Mouse (Mus musculus) intestine, embryonic 14.5 days (tissue): ENCODE data around the gene 4930404N11Rik. TPM values are rescaled to one million over a fixed set of nuclear protein-coding genes. Genes with fewer than 3 reads are reported as not detected.

ENCODE experiments used
- ATAC-seq: fragments of 200-750 bp; cut with Nextera tagmentation; replicated peaks from 2 replicates; pipeline ENCODE4 v1.8.0; 2017; ENCODE audit warnings: low read depth, moderate number of reproducible peaks, moderate TSS enrichment, moderate library complexity; ENCODE audit not compliant: low FRiP score, low TSS enrichment
- DNase-seq: peaks from one replicate; pipeline ENCODE4 v3.0.0-alpha.2; 2018; ENCODE audit warnings: low spot score
- H3K27ac ChIP-seq: fragments of 300-500 bp; sonication (generic); 2 replicates; pipeline ENCODE4 v1.5.1; 2014; ENCODE audit warnings: low read depth, mild to moderate bottlenecking, control low read depth
- H3K27me3 ChIP-seq: fragments of 300-500 bp; sonication (generic); replicated peaks from 2 replicates; pipeline ENCODE4 v1.6.1; 2014; ENCODE audit warnings: low read length, control low read depth; ENCODE audit not compliant: control insufficient read depth, insufficient read depth
- H3K36me3 ChIP-seq: fragments of 300-500 bp; sonication (generic); 2 replicates; pipeline ENCODE4 v1.6.1; 2014; ENCODE audit warnings: low read length, control low read depth; ENCODE audit not compliant: control insufficient read depth, insufficient read depth
- H3K4me1 ChIP-seq: fragments of 300-500 bp; sonication (generic); replicated peaks from 2 replicates; pipeline ENCODE4 v1.6.1; 2014; ENCODE audit warnings: low read length, control low read depth, mixed read lengths; ENCODE audit not compliant: control insufficient read depth, insufficient read depth
- H3K4me2 ChIP-seq: fragments of 300-500 bp; sonication (generic); 2 replicates; pipeline ENCODE4 v1.6.1; 2014; ENCODE audit warnings: low read length
- H3K4me3 ChIP-seq: fragments of 300-500 bp; sonication (generic); 2 replicates; pipeline ENCODE4 v1.5.1; 2014; ENCODE audit warnings: low read depth, low read length, control low read depth, mixed read lengths
- H3K9ac ChIP-seq: fragments of 300-500 bp; sonication (generic); 2 replicates; pipeline ENCODE4 v1.6.1; 2014; ENCODE audit warnings: mild to moderate bottlenecking, low read length
- H3K9me3 ChIP-seq: fragments of 300-500 bp; sonication (generic); 2 replicates; pipeline ENCODE4 v1.6.1; 2016; ENCODE audit warnings: low read length, control low read depth; ENCODE audit not compliant: control insufficient read depth
- whole genome bisulfite sequencing: fragments of 180-500 bp; shearing (Covaris S2); extraction: QIAGEN DNeasy Blood & Tissue Kit; methylation state at CpG from one replicate; pipeline ENCODE4 v1.1.7; 2014; 5-methylcytosine and 5-hydroxymethylcytosine counted together
- microRNA-seq: library from miRNA; unstranded; fragments of <30 nt; microRNA quantifications from one replicate; pipeline ENCODE4, GENCODE M21; 2016
- polyA plus RNA-seq: library from polyadenylated mRNA; unstranded; fragments of >200 nt; fragmentation: Nextera tagmentation; extraction: Ambion mirVana; gene quantifications from 2 replicates; pipeline ENCODE4 v1.2.1, GENCODE M21; 2014

The 4930404N11Rik gene
- polyA plus RNA-seq, 1 experiment from 2014 or later = 0.58 TPM

DNA sequence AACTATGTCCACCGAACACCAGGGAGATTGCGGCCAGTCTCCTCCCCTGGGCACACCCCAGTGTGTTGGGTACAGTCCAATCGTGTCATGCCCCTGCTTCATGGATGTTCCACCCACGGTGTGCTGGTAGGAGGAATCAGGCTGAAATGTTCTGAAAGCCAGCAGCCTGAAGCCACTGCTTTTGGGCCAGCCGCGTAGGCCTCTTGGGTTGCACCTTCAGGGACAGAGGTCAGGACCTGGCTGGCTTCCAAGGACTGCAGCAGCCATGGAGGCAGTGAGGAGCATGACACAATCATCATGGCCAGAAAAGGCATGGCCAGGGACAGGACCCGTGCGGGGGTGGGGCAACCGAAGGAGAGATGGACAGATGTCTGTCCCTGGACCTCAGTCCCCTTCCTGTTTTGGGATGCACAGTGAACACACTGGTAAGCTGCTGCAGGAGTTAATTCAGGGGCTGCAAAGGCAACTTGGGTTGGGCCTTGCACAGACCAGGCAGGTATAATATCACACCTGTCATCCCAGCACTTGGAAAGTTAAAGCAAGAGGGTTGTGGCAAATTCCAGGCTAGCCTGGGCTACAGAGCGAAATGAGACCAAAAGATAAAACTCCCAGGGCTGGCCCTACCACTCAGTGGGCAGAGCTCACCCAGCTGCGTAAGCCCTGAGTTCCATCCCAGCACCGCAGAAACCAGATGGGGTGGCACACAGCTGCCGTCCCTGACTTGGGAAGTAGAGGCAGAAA is 46.9 kb downstream of the 4930404N11Rik start:
- peaks cover 47% of the 10 kb centered on the region for H3K36me3 ChIP-seq
- H3K4me1 ChIP-seq = peaks cover 31% of the 10 kb centered on the region
- no peaks in the 10 kb centered on the region for H3K27me3 ChIP-seq
- no peak overlapping the region for H3K4me3 ChIP-seq
- no peak overlapping the region for H3K4me2 ChIP-seq
- peak overlapping the region; percentile 37; the same call in 1 of the 2 replicates for H3K9ac ChIP-seq
- DNase-seq (no peak), ATAC-seq (no peak)
- peak overlapping the region; percentile 88; the same call in 1 of the 2 replicates for H3K27ac ChIP-seq
- no peaks in the 10 kb centered on the region for H3K9me3 ChIP-seq
- 89% methylated on average over 13 of the region's 13 CpGs for WGBS

DNA sequence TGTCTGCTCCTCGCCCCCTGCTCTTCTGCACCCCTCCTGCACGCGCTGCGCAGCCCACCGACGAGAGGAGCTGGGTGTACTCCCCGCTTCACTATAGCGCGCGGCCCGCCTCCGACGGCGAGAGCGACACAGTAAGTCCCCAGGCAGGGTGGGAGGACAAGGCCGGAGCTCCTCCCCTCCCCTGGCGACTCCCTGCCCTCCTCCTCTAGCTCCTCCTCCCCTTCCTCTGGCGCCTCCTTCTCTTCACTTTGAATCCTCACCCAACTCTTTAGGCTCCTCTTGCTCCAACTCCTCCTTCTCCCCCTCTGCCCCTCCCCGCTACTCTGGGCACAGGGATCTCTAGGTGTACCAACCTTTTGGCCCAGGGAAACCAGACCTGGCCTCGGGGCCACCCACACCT is 48.3 kb downstream of the 4930404N11Rik start:
- WGBS = 22% methylated on average over 20 of the region's 20 CpGs
- no peak overlapping the region for H3K27ac ChIP-seq
- DNase-seq (no peak), ATAC-seq (no peak)
- H3K9me3 ChIP-seq = no peaks in the 10 kb centered on the region
- H3K4me3 ChIP-seq = peak overlapping the region; percentile 20; the same call in 1 of the 2 replicates
- peak overlapping the region; percentile 27; the same call in 1 of the 2 replicates for H3K9ac ChIP-seq
- H3K4me1 ChIP-seq = peaks cover 28% of the 10 kb centered on the region
- H3K27me3 ChIP-seq = no peaks in the 10 kb centered on the region
- H3K36me3 ChIP-seq = peaks cover 47% of the 10 kb centered on the region
- peak overlapping the region; percentile 46 for H3K4me2 ChIP-seq

DNA sequence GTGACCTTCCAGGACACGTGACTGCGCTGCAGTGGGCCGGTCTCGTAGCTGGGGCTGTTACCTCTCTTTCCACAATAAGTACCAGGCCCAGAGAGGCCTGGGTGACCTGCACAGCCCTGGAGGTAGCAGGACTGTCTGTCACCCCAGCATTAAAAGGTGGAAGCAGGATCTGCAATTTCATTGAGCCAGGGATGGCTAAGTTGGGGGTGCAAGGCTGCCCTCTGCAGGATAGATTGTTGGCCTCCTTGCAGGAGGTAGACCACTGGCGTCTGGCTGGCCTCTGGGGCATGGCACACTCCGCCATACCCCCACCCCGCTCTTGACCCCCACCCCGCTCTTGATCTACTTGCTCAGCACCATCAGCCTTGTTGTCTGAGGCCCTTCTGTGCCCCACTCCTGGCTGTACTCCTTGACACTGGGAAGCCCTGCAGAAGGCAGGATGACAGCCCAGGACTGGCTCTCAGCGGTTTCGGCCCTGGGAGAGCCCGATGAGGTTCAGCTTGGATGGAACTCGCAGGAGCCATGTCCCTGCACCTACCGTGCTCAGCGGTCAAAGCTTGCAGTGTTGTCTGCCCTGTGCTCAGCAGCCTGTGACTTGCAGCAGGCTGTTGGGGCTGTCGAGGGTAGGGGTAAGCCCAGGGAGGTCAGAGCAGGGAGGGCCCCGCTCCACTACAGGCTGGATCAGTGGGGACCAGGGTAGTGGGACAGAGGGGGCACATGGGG is 49.1 kb downstream of the 4930404N11Rik start:
- no peak overlapping the region for H3K27ac ChIP-seq
- H3K27me3 ChIP-seq = no peaks in the 10 kb centered on the region
- H3K4me2 ChIP-seq = peak overlapping the region; percentile 46
- peak overlapping the region; percentile 27; the same call in 1 of the 2 replicates for H3K9ac ChIP-seq
- 47% methylated on average over 16 of the region's 16 CpGs for WGBS
- peaks cover 21% of the 10 kb centered on the region for H3K4me1 ChIP-seq
- no peaks in the 10 kb centered on the region for H3K9me3 ChIP-seq
- H3K36me3 ChIP-seq = peaks cover 55% of the 10 kb centered on the region
- ATAC-seq (no peak), DNase-seq (no peak)
- H3K4me3 ChIP-seq = peak overlapping the region; percentile 20; the same call in 1 of the 2 replicates

DNA sequence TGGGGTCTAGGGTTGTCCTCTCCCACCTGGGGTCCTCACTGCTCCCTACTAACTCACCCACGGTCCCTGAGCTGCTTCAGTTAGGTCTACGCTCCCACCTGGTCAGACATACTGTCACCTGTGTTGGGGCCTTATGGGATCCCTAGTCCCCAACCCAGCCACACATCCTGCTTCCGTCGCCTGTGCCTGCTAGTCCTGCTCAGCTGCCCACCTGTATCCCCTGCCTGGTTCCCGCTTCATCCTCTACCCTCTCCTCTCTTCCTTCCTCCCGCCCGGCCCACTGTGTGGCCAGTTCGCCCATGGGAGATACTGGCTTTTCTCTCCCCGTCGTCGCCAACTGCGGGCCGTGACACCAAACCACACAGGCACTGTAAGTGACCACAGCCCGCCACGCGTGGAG is 50.0 kb downstream of the 4930404N11Rik start:
- Histone ChIP-seq H3K27ac (no peak overlapping the region), H3K4me3 (no peak overlapping the region), H3K4me1 (peaks cover 21% of the 10 kb centered on the region), H3K27me3 (no peaks in the 10 kb centered on the region), H3K36me3 (peaks cover 64% of the 10 kb centered on the region), H3K9me3 (no peaks in the 10 kb centered on the region), H3K4me2 (no peak overlapping the region), H3K9ac (no peak overlapping the region)
- no peak for DNase-seq
- WGBS = 93% methylated on average over 16 of the region's 16 CpGs
- no peak for ATAC-seq

DNA sequence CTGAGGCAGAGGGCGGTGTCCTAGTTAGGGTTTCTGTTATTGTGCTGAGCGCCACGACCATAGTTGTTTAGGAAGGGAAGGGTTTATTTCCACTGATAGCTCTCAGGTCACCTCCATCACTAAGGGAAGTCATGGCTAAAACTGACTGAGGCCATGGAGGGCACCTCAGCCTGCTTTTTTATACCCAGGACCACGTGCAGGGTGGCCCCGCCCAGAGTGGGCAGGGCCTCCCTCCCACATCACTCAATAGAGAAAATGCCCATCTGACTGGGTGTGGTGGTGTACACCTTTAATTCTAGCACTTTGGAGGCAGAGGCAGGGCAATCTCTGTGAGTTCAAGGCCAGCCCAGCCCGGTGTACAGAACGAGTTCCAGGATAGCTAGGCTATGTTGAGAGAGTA is 51.4 kb downstream of the 4930404N11Rik start:
- Histone ChIP-seq H3K4me1 (peaks cover 13% of the 10 kb centered on the region), H3K27ac (no peak overlapping the region), H3K4me2 (no peak overlapping the region), H3K27me3 (no peaks in the 10 kb centered on the region), H3K9ac (no peak overlapping the region), H3K4me3 (no peak overlapping the region), H3K36me3 (peaks cover 78% of the 10 kb centered on the region), H3K9me3 (no peaks in the 10 kb centered on the region)
- WGBS = 76% methylated on average over 7 of the region's 7 CpGs
- ATAC-seq (no peak), DNase-seq (no peak)

DNA sequence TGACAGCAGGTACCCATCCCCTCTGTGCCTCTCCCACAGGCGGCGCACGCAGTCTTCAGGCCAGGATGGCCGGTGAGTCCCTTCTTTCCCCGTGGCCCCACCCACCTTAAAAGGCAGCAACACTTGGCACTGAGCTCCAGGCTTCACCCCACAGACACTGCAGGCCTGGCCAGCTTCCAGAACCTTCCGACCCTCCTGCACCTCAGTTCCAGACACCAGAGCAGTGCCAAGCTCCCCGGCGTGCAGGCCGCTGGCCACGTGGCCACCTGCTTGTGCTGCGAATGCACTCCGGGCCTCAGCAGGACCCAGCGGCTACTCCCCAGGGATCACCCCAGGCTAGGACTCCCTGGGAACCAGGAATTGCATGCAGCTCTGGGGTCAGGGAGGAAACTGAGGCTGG is 52.0 kb downstream of the 4930404N11Rik start:
- WGBS = 96% methylated on average over 13 of the region's 13 CpGs
- Histone ChIP-seq H3K9ac (no peak overlapping the region), H3K9me3 (no peaks in the 10 kb centered on the region), H3K27me3 (no peaks in the 10 kb centered on the region), H3K4me3 (no peak overlapping the region), H3K4me2 (no peak overlapping the region), H3K36me3 (peaks cover 84% of the 10 kb centered on the region), H3K4me1 (peaks cover 9% of the 10 kb centered on the region), H3K27ac (no peak overlapping the region)
- DNase-seq (no peak), ATAC-seq (no peak)

Small RNA genes lying within 50 kb of the gene (microRNA-seq; reads per million reads assigned to microRNA genes)
- gene Mir6913 = not detected

Other genes starting within 250 kb of the 4930404N11Rik start
- 23.2 and 28.7 TPM in 2 replicates for gene Zbtb7a, start 230.6 kb downstream of the 4930404N11Rik start, polyA plus RNA-seq
- 40.8 and 43.3 TPM in 2 replicates for gene Pias4, start 197.9 kb downstream of the 4930404N11Rik start, polyA plus RNA-seq
- gene Eef2, start 189.2 kb downstream of the 4930404N11Rik start, polyA plus RNA-seq = 484 and 490 TPM in 2 replicates
- 57.8 and 58.8 TPM in 2 replicates for gene Dapk3, start 182.8 kb downstream of the 4930404N11Rik start, polyA plus RNA-seq
- gene 4930442H23Rik, start 182.0 kb downstream of the 4930404N11Rik start, polyA plus RNA-seq = not detected in 2 replicates
- gene Nmrk2, start 163.8 kb downstream of the 4930404N11Rik start, polyA plus RNA-seq = 0.22 TPM in 2 replicates
- gene Atcay, start 135.0 kb downstream of the 4930404N11Rik start, polyA plus RNA-seq = 2.2 and 2.8 TPM in 2 replicates
- 6.9 and 8.1 TPM in 2 replicates for gene Zfr2, start 132.7 kb downstream of the 4930404N11Rik start, polyA plus RNA-seq
- gene Matk, start 112.9 kb downstream of the 4930404N11Rik start, polyA plus RNA-seq = 2.5 and 4.1 TPM in 2 replicates
- gene Mrpl54, start 98.9 kb downstream of the 4930404N11Rik start, polyA plus RNA-seq = 253 and 260 TPM in 2 replicates
- 51.0 and 51.7 TPM in 2 replicates for gene Apba3, start 98.9 kb downstream of the 4930404N11Rik start, polyA plus RNA-seq
- gene Tjp3, start 74.2 kb downstream of the 4930404N11Rik start, polyA plus RNA-seq = 35.1 and 44.4 TPM in 2 replicates
- 57.3 and 57.5 TPM in 2 replicates for gene Pip5k1c, start 72.9 kb downstream of the 4930404N11Rik start, polyA plus RNA-seq
- gene Cactin, start 44.7 kb downstream of the 4930404N11Rik start, polyA plus RNA-seq = 26.0 and 27.7 TPM in 2 replicates
- gene Tbxa2r, start 37.1 kb downstream of the 4930404N11Rik start, polyA plus RNA-seq = 22.3 and 23.6 TPM in 2 replicates
- 0.07 and 0.11 TPM in 2 replicates for gene Gipc3, start 22.6 kb downstream of the 4930404N11Rik start, polyA plus RNA-seq
- gene Hmg20b, start 15.3 kb downstream of the 4930404N11Rik start, polyA plus RNA-seq = 85.0 and 86.8 TPM in 2 replicates
- gene Mfsd12, start 8.3 kb downstream of the 4930404N11Rik start, polyA plus RNA-seq = 4.8 and 6.9 TPM in 2 replicates
- 93.3 and 93.9 TPM in 2 replicates for gene Fzr1, start 12.7 kb upstream of the 4930404N11Rik start, polyA plus RNA-seq
- 70.7 and 70.8 TPM in 2 replicates for gene Dohh, start 18.6 kb upstream of the 4930404N11Rik start, polyA plus RNA-seq
- 2.4 and 4.2 TPM in 2 replicates for gene Gm48551, start 18.6 kb upstream of the 4930404N11Rik start, polyA plus RNA-seq
- 0.37 and 0.44 TPM in 2 replicates for gene Gm48552, start 23.2 kb upstream of the 4930404N11Rik start, polyA plus RNA-seq
- gene Smim24, start 27.2 kb upstream of the 4930404N11Rik start, polyA plus RNA-seq = 99.8 and 125 TPM in 2 replicates
- gene Nfic, start 89.8 kb upstream of the 4930404N11Rik start, polyA plus RNA-seq = 52.4 and 57.2 TPM in 2 replicates
- gene Celf5, start 116.9 kb upstream of the 4930404N11Rik start, polyA plus RNA-seq = 1.3 and 1.8 TPM in 2 replicates
- 82.4 and 99.0 TPM in 2 replicates for gene Ncln, start 130.6 kb upstream of the 4930404N11Rik start, polyA plus RNA-seq
- gene S1pr4, start 134.3 kb upstream of the 4930404N11Rik start, polyA plus RNA-seq = 0.53 and 0.65 TPM in 2 replicates
- 0.73 and 0.84 TPM in 2 replicates for gene Gna15, start 158.4 kb upstream of the 4930404N11Rik start, polyA plus RNA-seq
- gene Gna11, start 179.4 kb upstream of the 4930404N11Rik start, polyA plus RNA-seq = 145 and 171 TPM in 2 replicates
- gene Aes, start 193.7 kb upstream of the 4930404N11Rik start, polyA plus RNA-seq = 395 and 515 TPM in 2 replicates
- gene Tle2, start 208.7 kb upstream of the 4930404N11Rik start, polyA plus RNA-seq = 15.8 and 17.8 TPM in 2 replicates
- 15.0 and 21.3 TPM in 2 replicates for gene Tle6, start 235.3 kb upstream of the 4930404N11Rik start, polyA plus RNA-seq
- gene BC025920, start 240.5 kb upstream of the 4930404N11Rik start, polyA plus RNA-seq = 0.61 and 1.5 TPM in 2 replicates